Mouse (Mus musculus) ES-E14 (cell line): ENCODE results near the gene Hoxa5. TPM values are rescaled to one million over a fixed set of nuclear protein-coding genes. Genes with fewer than 3 reads are reported as not detected.
A peak's percentile ranks its signal among the peaks of the same experiment; 100 is the strongest.

Source experiments
- DNase-seq: peaks from one replicate; pipeline ENCODE4 v3.0.0-alpha.2; 2013; ENCODE audit warnings: low read depth, low spot score
- H3K27ac ChIP-seq: 2 replicates; pipeline ENCODE4 v1.5.1; 2012; ENCODE audit warnings: low read depth, mild to moderate bottlenecking, low read length, moderate library complexity, mixed read lengths; ENCODE audit not compliant: poor library complexity, insufficient read depth, severe bottlenecking
- H3K36me3 ChIP-seq: 2 replicates; pipeline ENCODE4 v1.6.1; 2012; ENCODE audit warnings: mild to moderate bottlenecking, low read length, moderate library complexity, mixed read lengths; ENCODE audit not compliant: control insufficient read depth, poor library complexity, insufficient read depth, severe bottlenecking
- H3K4me1 ChIP-seq, 2 experiments: fragments of 150-350 bp in 1 of 2; sonication (generic) in 1 of 2; 2 replicates each; pipeline ENCODE4 v1.6.1; 2012; ENCODE audit warnings: low read length in 2 of 2, mild to moderate bottlenecking in 1 of 2, mixed read lengths in 1 of 2; ENCODE audit not compliant: control insufficient read depth in 2 of 2, insufficient read depth in 2 of 2, poor library complexity in 1 of 2
- H3K4me3 ChIP-seq, 2 experiments: fragments of 150-350 bp in 1 of 2; sonication (generic) in 1 of 2; 2 replicates each; pipeline ENCODE4 v1.5.1; 2012; ENCODE audit warnings: low read length in 2 of 2, low read depth in 1 of 2, mild to moderate bottlenecking in 1 of 2, mixed read lengths in 1 of 2; ENCODE audit not compliant: insufficient read depth in 1 of 2, poor library complexity in 1 of 2, severe bottlenecking in 1 of 2
- H3K9ac ChIP-seq: 2 replicates; pipeline ENCODE4 v1.6.1; 2012; ENCODE audit warnings: low read depth, mild to moderate bottlenecking, low read length, mixed read lengths; ENCODE audit not compliant: poor library complexity, insufficient read depth, severe bottlenecking
- H3K9me3 ChIP-seq: fragments of 150-350 bp; sonication (generic); 2 replicates; pipeline ENCODE4 v1.6.1; 2012; ENCODE audit warnings: low read depth, mild to moderate bottlenecking, low read length; ENCODE audit not compliant: control insufficient read depth, insufficient read depth
- CHD2 ChIP-seq: IDR thresholded peaks from 2 replicates; pipeline ENCODE4 v1.6.1; 2014; ENCODE audit warnings: mild to moderate bottlenecking, low read depth, low read length, inconsistent platforms
- HCFC1 ChIP-seq: IDR thresholded peaks from 2 replicates; pipeline ENCODE4 v1.6.1; 2012; ENCODE audit warnings: low read length, inconsistent platforms, borderline replicate concordance; ENCODE audit not compliant: insufficient read depth
- MAFK ChIP-seq: IDR thresholded peaks from 2 replicates; pipeline ENCODE4 v1.6.1; 2014; ENCODE audit warnings: mild to moderate bottlenecking, low read depth, low read length, inconsistent platforms; ENCODE audit not compliant: insufficient read depth
- ZC3H11A ChIP-seq: IDR thresholded peaks from 2 replicates; pipeline ENCODE4 v1.6.1; 2012; ENCODE audit warnings: low read depth, mild to moderate bottlenecking, inconsistent platforms, low read length, borderline replicate concordance
- ZNF384 ChIP-seq: IDR thresholded peaks from 2 replicates; pipeline ENCODE4 v1.6.1; 2012; ENCODE audit warnings: low read depth, low read length, inconsistent platforms
- in situ Hi-C, 2 experiments: fragments of 600-800 bp; cut with MboI; formaldehyde crosslinking; loops; one replicate each; pipeline ENCODE4 v1.15.1; 2025; ENCODE audit warnings: low sequenced_read_pairs in 2 of 2, inconsistent platforms in 1 of 2; ENCODE audit not compliant: unreplicated experiment in 2 of 2
- total RNA-seq: library from RNA; depleted of rRNA; stranded (reverse); fragments of 300-350 nt; gene quantifications from 2 replicates; pipeline ENCODE4 v1.2.3, GENCODE M21; 2012

Gene Hoxa5
- total RNA-seq, 1 experiment: 0.49 TPM

- H3K4me3 ChIP-seq: no peak overlapping the region
- TF ChIP-seq ZNF384 (no peak), HCFC1 (no peak), CHD2 (no peak), MAFK (no peak), ZC3H11A (no peak)
- in situ Hi-C loops: loop anchor here in 1 of 2 experiments (25.0 kb wide), 1 partner anchor 597 kb away; no protein-coding TSS in a partner anchor
- DNase-seq: no peak
- H3K27ac ChIP-seq: no peak overlapping the region
- H3K9ac ChIP-seq: no peak overlapping the region
- H3K9me3 ChIP-seq: no peaks in the 10 kb centered on the region
- peaks cover 0 to 5% of the 10 kb centered on the region in 2 experiments; a peak in 1 of 4 replicates for H3K4me1 ChIP-seq
- no peaks in the 10 kb centered on the region for H3K36me3 ChIP-seq
Measured at GRCm38 (mm10) chr6:52209685-52210046, 5.3 kb upstream of the Hoxa5 start.

- TF ChIP-seq ZC3H11A (no peak), MAFK (no peak), ZNF384 (no peak), HCFC1 (no peak), CHD2 (no peak)
- DNase-seq: no peak
- H3K9me3 ChIP-seq: no peaks in the 10 kb centered on the region
- no peak overlapping the region for H3K9ac ChIP-seq
- peaks cover 0 to 5% of the 10 kb centered on the region in 2 experiments; a peak in 1 of 4 replicates for H3K4me1 ChIP-seq
- in situ Hi-C loops: loop anchor here in 1 of 2 experiments (25.0 kb wide), 1 partner anchor 597 kb away; no protein-coding TSS in a partner anchor
- peak overlapping the region; percentile 29 to 43 for H3K4me3 ChIP-seq
- H3K27ac ChIP-seq: no peak overlapping the region
- no peaks in the 10 kb centered on the region for H3K36me3 ChIP-seq
Measured at GRCm38 (mm10) chr6:52208868-52209684, 4.7 kb upstream of the Hoxa5 start.

- H3K27ac ChIP-seq: no peak within 1 kb of the TSS
- in situ Hi-C loops: loop anchor here in 1 of 2 experiments (25.0 kb wide), 1 partner anchor 596 kb away; no protein-coding TSS in a partner anchor
Measured at GRCm38 (mm10) chr6:52208072-52208867, 3.9 kb upstream of the Hoxa5 start, which contains the start of gene Hoxa6. Gene Hoxa6 (minus strand): TSS chr6:52208722.

GRCm38 (mm10) chr6:52207684-52207976, 3.2 kb upstream of the Hoxa5 start:
- in situ Hi-C loops: loop anchor here in 1 of 2 experiments (25.0 kb wide), 1 partner anchor 595 kb away; no protein-coding TSS in a partner anchor
- H3K27ac ChIP-seq: no peak overlapping the region

More at GRCm38 (mm10) chr6:52208072-52208867, 3.9 kb upstream of the Hoxa5 start, which contains the start of gene Hoxa6:
- H3K36me3 ChIP-seq: no peaks in the 10 kb centered on the region
- H3K4me3 ChIP-seq: peak within 1 kb of the TSS; percentile 29 to 43
- H3K9ac ChIP-seq: no peak within 1 kb of the TSS
- TF ChIP-seq CHD2 (no peak), ZNF384 (no peak)
- H3K4me1 ChIP-seq: peaks cover 0 to 7% of the 10 kb centered on the region in 2 experiments; a peak in 1 of 4 replicates
- DNase-seq: no peak
- H3K9me3 ChIP-seq: no peaks in the 10 kb centered on the region

More at GRCm38 (mm10) chr6:52207684-52207976, 3.2 kb upstream of the Hoxa5 start:
- Histone ChIP-seq H3K36me3 (no peaks in the 10 kb centered on the region), H3K9me3 (no peaks in the 10 kb centered on the region), H3K4me1 (peaks cover 0 to 7% of the 10 kb centered on the region in 2 experiments; a peak in 1 of 4 replicates), H3K9ac (no peak overlapping the region), H3K4me3 (no peak overlapping the region)
- TF ChIP-seq ZC3H11A (no peak), ZNF384 (no peak), MAFK (no peak), HCFC1 (no peak), CHD2 (no peak)
- no peak for DNase-seq
